Mouse (Mus musculus) neutrophil, adult 83 days (primary cell): ENCODE measurements around the gene Ptpn21. TPM values are rescaled to one million over a fixed set of nuclear protein-coding genes. Genes with fewer than 3 reads are reported as not detected.

Experiments
- total RNA-seq, 2 experiments: library from RNA; stranded (reverse); gene quantifications; one replicate each; pipeline ENCODE4 v1.2.4; 2023

Gene Ptpn21
- 1 to 10 TPM; 1.7 to 2.7 TPM for total RNA-seq

DNA sequence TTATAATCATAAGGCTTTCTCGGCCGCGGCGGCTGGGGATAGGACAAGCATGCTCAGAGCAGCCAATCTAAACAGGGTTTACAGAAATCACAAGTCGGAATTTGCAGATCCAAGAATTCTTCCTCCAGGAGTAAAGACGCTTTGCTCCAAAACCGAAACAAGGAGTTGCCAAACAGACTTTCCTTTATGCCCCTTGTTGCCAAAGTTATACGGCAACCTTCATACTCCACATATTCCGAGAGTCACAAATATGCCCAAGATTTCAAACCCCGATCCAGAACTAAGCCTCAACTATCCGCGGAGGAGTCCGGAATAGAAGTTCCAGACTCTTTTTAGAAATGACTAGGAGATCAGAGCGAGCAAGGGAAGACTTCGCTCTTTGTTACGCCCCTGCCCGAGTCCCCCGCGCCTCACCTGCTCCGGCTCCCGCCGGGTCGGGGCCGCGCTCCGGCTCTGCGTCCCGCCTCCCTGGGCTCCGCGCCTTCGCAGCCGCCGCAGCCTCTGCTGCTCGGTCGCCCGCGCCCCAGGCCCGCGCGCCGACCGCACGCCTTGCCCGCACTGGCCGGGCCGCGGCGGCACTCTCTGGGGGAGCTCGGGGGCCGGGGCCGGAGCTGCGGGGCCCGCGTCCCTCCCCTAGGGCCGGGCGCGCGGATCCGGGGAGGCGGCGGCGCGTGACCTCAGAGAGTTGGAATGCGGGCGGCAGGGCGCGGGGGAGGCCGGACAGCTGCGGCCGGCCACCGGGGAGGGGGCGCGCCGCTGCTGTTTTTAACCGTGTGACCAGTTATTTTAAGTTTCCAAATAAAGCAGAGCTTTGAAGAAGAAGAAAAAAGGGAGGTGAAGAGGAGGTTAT, at the start of gene Ptpn21:
Gene Ptpn21 (minus strand): TSS at position 455 of the 850 bp plus-strand sequence.

DNA sequence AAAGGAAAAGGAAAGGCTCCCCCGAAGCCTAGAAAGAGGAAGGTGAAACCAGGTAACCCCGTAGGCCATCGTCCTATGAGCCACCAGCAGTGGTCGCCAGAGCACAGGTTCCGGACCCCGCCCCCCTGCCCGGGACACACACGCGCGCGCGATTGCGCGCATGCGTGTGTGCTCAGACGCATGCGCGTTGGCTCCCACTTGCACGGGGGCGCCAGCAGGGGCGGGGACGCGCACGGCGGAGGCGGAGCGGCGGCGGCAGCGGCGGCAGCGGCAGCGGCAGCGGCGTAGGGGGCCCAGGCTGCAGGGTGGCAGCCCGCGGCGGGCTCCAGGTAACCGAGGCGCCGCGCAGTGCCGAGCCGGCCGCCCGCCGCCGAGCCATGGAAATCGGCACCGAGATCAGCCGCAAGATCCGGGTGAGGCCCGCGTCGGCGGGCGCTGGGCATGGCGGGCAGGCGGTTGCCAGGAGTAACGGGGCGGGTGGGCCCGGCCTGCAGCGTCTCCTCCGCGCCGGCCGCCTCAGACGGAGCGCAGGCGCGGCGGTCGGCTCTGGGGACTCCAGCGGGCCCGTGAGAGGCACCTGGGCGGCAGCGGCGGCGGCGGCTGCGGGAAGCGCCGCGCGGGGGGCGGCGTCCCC, 9.7 kb upstream of the Ptpn21 start, which contains the start of gene Zc3h14:
Gene Zc3h14 (plus strand): TSS at position 219 of the 634 bp plus-strand sequence.

GRCm38 (mm10) chr12:98627392-98628259, 109.6 kb downstream of the Ptpn21 start, which contains the start of gene Spata7:
Spata7 (plus strand) TSS chr12:98628157.

Other genes with a start within 250 kb of the Ptpn21 start
- under 1 TPM in 1 of 2 experiments, not detected in 1; 0.20 TPM for gene Kcnk10, start 159.1 kb downstream of the Ptpn21 start, total RNA-seq
- gene Spata7, start 109.2 kb downstream of the Ptpn21 start, total RNA-seq: 1 to 10 TPM; 3.2 to 5.6 TPM
- gene Zc3h14, start 9.6 kb upstream of the Ptpn21 start, total RNA-seq: 10 to 100 TPM; 46.7 to 49.3 TPM
- gene Eml5, start 164.1 kb upstream of the Ptpn21 start, total RNA-seq: 1 to 10 TPM; 8.3 to 8.5 TPM
- 1 to 10 TPM in 1 of 2 experiments, under 1 TPM in 1; 0.82 to 1.5 TPM for gene Ttc8, start 183.2 kb upstream of the Ptpn21 start, total RNA-seq